Mouse (Mus musculus): Measurements from ENCODE around the gene Wwox. TPM values are rescaled to one million over a fixed set of nuclear protein-coding genes. Genes with fewer than 3 reads are reported as not detected.
A peak's percentile ranks its signal among the peaks of the same experiment; 100 is the strongest.

The Wwox gene
- total RNA-seq, 2 experiments from 2014 or later, result 5.3 to 8.7 TPM

- DNase-seq, result no peak
Measured at GRCm38 (mm10) chr8:114869321-114869720, 429.9 kb downstream of the Wwox start.

- DNase-seq, result no peak
Measured at GRCm38 (mm10) chr8:114870410-114870809, 431.0 kb downstream of the Wwox start.

DNA sequence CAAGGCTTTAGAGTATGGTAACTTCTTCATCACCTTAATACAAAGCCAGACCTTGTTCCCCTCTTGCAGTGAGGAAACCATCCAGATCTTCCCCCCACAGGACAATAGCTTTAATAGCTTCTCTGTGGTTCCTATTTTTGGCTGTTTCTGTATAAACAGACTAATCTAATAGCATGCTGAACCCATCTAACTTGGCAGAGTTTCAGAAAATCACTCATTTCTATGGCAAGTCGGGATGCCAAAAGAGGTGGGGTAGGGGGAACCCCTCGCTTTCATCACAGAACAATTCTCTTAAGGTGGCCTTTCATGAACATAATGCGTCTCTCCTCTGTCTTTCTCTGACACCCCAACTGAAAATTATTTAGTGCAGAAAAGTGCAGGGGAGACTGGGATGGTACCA, 433.0 kb downstream of the Wwox start:
- no peak for DNase-seq

- DNase-seq, result no peak
Measured at GRCm38 (mm10) chr8:114875161-114875560, 435.7 kb downstream of the Wwox start.

DNA sequence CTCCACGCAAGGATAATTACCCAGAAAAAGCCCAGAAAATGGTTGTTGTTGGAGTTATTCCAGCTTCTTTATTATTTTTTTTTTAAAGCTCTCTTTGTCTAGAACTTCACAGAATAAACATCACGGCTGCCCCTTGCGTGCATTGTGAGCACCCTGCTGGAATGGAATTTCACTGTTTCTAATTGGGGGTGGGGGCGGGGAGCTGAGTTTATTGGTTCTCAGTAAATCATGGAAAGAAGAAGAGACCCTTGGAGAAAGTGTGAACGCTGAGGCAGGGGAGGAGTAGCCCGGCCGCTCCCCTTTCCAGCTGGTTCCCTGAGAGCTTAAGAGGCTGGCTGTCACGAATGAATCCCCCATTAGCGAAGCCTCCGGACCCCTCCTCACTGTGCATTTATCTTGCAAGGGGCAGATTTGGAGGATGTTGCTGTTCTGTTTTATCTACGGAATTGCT, 436.7 kb downstream of the Wwox start:
- DNase-seq, result no peak

- no peak for DNase-seq
Measured at GRCm38 (mm10) chr8:114876696-114877206, 437.3 kb downstream of the Wwox start.

- DNase-seq, result no peak
Measured at GRCm38 (mm10) chr8:114877234-114877633, 437.8 kb downstream of the Wwox start.

DNA sequence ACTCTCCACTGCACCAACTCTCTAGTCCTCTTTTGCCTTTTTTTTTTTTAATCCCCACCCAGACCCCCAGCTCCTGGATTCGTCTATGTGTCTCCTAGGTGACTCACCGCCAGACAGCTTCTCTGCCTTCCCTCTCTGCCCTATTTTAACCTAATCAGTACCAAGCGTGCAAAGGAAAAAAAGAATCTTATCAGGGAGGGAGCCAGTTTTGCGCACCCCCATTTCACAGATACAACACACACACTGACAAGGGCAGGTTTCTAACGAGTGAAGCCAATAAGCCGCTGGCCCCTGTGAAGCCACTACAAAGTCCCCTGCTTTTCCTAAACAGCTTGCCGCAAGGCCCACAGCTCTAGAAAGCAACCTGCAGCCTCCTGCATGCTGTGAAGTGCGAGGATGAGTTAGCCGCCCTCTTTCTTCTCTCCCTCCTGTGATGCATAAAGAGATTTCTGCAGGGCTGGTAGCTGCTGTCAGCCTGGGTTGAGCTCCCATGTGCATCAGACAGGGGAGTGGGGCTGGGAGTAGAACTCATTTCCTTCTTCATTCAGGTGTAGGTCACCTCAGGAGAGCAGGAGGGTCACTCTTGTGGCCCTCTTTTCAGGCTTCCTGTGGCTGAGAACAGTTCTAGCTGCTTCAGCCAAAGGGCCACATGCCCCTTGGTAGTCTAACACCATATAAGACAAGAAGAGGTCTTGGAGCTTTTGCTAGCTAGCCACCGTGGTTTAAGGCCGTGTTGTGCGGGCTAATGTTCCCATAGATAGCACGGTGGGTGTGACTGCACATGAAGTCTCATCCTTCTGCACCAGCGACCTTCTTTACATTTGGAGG, 439.2 kb downstream of the Wwox start:
- DNase-seq, result no peak

DNA sequence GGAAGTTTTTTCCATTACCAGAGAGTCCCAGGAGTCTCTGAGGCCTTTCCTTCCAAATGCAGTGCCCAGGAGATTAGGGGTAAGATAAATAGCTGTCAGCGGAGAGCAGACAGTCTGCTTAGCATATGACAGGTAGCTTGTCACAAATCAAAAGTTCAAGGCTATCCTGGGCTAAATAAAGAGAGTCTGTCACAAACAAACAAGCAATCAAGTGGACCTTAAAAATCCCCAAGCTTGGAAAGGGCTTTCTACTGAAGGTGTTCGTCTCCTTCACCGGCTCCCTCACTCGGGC, 439.8 kb downstream of the Wwox start:
- no peak for DNase-seq

- DNase-seq, result peak; percentile 11
Measured at GRCm38 (mm10) chr8:114879678-114880077, 440.2 kb downstream of the Wwox start.

GRCm38 (mm10) chr8:114880475-114881135, 441.1 kb downstream of the Wwox start:
- no peak for DNase-seq

DNA sequence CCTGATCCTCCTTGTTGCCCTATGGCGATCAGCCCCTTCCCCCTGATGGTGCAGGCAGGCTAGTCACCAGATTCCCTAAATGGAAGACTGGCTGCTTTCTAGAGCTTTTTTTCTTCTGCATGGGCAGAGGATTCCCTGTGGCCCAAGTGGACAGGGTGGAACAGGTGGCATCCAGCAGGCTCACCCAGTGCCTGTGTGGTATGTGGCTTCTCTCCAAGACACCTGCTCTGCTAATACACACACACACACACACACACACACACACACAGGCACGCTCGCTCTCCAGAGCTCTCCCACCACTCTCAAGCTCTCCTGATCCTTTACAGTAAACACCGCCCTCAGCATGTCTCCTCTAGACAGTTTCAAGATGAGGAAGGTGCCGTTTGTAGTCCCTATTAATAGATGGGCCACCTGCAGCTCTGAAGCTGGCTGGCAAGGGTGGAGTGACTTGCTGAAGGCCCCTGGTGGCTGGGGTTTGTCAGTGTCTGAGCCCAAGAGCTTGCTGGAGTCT, 442.5 kb downstream of the Wwox start:
- DNase-seq, result no peak

- no peak for DNase-seq
Measured at GRCm38 (mm10) chr8:114882504-114882903, 443.0 kb downstream of the Wwox start.

DNA sequence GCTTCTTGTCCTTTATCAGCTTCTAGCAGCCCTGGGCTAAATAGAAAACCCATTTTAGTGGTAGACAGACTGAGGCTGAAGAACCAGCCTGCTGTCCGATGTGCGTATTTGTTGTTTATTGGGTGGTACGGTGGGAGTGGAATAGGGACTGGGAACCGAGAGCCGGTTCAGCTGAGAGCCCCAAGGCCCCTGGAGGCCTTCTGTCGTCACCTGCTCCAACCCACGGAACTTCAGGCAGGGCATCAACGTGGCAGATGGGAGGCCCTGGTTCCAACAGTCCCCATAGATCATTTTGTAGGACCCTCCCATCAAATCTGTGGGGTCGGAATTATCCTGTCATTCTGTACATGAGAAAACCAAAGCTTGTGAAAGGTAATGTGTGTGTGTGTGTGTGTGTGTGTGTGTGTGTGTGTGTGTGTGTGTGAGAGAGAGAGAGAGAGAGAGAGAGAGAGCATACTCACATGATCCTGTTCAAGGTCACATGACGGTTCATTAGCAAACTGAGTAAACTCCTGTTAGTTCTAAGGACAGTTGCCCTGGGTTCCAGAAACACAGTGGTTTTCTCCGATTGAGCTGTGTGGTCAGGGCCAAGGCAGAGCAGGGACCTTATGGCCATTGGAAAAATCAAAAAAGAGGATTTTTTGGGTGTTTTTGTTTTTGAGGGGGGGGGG, 443.6 kb downstream of the Wwox start:
- DNase-seq, result no peak

- no peak for DNase-seq
Measured at GRCm38 (mm10) chr8:114883967-114884366, 444.5 kb downstream of the Wwox start.

- no peak for DNase-seq
Measured at GRCm38 (mm10) chr8:114885026-114885592, 445.7 kb downstream of the Wwox start.

GRCm38 (mm10) chr8:114888388-114888787, 448.9 kb downstream of the Wwox start:
- no peak for DNase-seq

DNA sequence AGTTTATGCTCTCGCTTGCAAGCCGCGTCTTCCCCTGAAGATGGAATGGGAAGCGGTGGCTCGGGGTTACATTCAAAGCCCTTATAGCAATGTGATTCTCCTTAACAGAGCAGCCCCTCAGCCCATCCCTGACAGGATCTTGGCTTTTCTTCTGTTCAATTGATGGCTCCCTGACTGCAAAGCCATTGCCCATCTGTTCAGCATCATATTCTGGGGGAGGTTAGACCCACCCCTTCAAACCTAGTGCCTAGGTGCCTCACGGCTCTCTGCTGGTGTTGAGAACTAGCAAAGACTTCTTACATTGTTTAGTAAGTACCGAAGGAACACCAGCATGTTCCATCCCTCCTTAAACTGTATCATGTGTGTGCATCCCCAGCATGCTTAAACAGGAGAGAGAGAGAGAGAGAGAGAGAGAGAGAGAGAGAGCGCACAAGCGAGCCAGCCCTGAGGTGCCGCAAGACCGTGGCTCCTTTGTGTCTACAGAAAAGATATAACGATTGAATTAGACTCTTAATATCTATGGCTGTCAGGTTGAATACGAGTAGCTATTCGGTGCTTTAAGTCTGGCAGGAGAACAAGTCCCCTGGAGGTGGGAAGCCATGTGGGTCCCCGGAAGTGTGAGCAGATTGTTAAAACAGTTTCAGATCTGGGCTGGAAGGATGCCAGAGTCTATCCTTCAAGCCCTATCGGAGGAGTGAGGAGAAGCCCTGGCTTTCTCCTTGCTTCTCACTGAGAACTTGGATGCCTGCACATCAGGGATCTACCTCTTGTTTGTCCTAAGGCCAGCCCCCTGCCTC, 450.3 kb downstream of the Wwox start:
- no peak for DNase-seq

DNA sequence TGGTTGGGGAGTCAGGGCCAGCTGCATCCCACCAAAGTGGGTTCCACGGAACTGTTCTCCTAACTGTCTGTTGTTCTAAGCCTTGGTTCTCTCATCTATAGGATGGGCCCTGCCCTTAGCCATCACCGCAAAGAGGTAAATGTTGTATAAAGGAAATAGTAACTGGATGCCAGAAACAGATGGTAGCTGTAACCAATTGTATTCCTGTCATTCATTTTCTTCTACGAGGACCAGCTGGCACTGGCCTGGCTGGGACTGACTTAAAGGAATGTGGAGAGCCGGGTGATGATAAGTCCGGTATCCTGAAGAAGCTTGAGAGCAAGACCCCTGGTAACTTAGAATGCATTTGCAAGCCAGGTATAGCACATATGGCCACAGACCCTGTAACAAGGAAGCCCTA, 451.0 kb downstream of the Wwox start:
- no peak for DNase-seq

GRCm38 (mm10) chr8:114891252-114891651, 451.8 kb downstream of the Wwox start:
- no peak for DNase-seq

- no peak for DNase-seq
Measured at GRCm38 (mm10) chr8:114897432-114897831, 458.0 kb downstream of the Wwox start.

- DNase-seq, result no peak
Measured at GRCm38 (mm10) chr8:114899157-114899556, 459.7 kb downstream of the Wwox start.

All from gastrocnemius, postnatal 25 days (tissue).